Mouse (Mus musculus): Measurements from ENCODE around the gene Arih2.

Arih2 gene

GRCm38 (mm10) chr9:108578545-108579343 lies 70.4 kb downstream of the Arih2 start, which contains the start of gene Wdr6:
Gene Wdr6, minus strand, starts transcription at chr9:108578739.
- DNase-seq: peak; percentile 88

DNA sequence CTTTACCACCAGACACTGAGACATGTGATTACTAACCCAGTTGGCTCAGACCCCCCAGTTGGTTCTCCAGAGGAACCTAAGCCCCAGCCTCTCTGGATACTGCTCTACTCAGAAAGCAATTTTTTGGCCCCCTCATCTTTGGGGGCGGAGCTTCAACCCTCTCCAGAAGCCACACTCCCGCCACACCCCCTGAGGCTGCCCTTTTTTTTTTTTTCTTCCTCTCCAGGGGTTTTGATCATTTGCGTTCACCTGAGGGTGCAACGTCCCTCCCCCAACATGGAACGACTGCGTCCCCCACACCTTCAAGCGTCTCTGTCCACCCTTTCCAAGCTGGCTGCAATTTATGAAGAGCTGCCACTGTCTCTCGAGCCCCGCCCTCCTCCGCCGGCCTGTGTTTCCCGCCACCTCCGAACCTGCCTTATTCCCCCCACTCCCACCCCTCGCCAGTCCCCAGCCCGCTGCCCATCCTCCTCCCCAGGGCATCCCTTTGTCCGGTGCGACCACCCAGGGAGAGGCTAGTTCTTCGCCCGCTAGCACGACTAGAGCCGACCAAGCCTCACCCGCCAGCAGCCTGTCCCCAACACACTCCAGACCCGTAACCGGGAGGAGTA lies 71.1 kb downstream of the Arih2 start:
- no peak for DNase-seq

- no peak for DNase-seq
Measured at GRCm38 (mm10) chr9:108577025-108577424, 72.2 kb downstream of the Arih2 start.

DNA sequence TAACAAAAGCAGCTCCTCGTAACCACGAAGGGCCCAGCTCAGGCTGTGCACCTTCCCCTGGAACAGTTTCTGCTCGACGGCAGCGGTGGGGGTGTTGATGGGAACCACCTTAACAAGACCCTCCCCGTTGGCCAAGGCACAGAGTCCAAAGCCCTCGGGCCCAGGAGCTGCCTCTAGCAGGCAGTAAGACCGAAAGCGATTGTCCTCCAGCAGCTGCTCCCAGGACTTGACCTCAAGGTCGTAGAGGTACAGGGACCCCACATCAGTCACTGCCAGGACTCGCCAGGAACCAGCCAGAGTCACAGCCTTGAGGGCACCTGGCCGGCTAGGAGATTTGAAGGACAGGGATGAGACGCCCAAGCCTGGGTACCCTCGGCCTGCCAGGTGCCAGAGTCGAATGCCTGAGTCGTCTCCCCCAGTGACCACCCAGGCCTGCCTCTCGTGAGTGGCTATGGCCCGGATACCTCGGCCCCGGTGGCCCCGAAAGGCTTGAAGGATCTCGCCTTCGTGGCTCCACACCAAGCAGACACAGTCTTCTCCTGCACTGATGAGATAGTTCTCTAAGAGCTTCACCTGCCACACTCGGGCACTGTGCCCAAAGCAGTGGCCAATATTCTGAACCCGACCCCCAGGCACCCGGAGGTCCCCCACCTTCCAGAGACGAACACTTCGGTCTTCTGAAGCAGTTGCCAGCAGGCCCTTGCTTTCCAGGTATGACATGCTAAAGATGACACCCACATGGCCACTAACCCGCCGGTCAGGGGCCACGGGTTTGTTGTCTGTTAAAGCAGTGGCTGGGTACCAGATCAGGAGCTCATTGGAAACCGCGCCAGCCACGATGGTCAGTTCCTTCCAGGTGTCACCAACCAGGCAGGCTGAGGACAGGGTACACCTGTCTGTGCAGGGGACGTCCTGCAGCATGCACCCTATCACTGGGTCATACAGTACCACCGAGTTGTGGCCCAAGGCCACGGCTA lies 73.6 kb downstream of the Arih2 start:
- no peak for DNase-seq

- DNase-seq: no peak
Measured at GRCm38 (mm10) chr9:108574921-108575320, 74.3 kb downstream of the Arih2 start.

- peak; percentile 51 for DNase-seq
Measured at GRCm38 (mm10) chr9:108573774-108574690, 75.2 kb downstream of the Arih2 start.

DNA sequence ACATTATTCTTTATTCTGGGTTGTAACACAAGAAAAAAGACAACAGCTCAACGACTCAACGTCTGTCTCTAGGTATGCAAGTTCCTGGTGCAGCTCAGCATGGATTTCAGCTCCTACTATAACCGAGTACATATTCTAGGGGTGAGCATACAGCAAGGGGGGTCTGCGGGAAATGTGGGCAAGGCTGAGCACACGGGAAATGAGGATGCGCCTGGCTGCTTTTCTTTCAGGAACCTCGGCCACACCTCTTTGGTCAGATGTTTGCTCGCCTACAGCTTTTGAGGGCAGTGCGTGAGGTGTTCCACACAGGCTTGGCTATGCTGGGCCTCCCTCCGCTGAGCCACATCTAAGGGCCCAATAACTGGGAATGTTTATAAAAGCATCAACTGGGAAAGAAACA lies 76.9 kb downstream of the Arih2 start:
- DNase-seq: no peak

GRCm38 (mm10) chr9:108571401-108571973 lies 77.7 kb downstream of the Arih2 start:
- DNase-seq: no peak

- DNase-seq: peak; percentile 62
Measured at GRCm38 (mm10) chr9:108570207-108570896, 78.8 kb downstream of the Arih2 start.

DNA sequence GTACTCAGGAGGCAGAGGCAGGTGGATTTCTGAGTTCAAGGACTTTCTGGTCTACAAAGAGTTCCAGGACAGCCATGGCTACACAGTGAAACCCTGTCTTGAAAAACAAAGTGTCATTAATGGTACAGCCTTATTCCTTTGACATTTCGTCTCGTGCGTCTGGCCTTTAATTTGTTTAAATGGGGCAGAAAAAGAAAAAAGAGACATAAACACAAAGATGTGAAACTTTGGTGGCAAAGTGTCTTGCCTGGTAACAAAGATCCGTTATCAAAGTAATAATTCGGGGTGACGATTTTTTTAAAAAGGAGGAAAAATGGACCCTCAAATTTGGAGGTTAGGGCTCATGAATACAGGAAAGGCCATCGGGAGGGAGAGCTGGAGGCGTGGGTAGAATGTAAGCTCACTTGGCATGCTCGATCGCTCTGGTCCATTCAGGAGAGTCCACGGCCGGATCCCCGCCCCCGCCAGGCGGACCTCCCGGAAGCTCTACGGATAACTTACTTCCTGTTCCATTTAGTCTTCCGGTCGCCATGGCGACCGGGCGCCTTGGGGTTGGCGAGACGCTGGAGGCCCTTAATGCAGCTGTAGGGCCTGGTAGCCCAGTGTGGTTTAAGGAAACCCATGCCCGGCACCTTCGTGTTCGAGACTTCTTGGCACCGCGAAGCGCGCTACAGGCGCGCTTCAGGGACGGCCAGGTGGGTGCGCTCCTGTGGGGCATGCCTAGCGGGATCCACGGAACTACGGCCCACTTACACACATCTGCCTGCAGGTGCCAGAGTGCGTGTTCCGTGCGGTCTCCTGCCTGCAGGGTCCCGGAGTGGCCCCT lies 79.6 kb downstream of the Arih2 start, which contains the start of gene Dalrd3:
Dalrd3 (plus strand) TSS at position 506 of the 826 bp plus-strand sequence.
- DNase-seq: peak; percentile 94

DNA sequence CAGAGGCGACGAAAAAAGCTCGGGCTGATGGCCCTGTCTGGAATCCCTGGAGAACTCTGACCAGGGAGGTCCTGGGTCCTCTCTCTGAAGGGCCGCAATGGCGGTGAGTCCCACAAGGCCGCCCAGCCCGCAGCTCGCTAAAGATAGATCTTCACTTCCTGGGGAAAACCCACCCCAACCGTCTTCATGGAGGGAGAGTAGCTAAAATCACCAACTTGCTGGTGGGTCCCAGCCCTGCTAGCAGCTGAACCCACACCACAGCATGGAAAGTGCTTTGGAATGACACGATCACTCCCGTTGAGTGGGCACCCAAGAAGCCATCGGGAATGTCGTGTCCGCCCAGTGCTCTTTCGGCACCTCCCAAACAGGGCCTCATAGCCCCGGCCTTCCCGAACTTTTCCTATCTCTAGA lies 80.7 kb downstream of the Arih2 start:
- no peak for DNase-seq

DNA sequence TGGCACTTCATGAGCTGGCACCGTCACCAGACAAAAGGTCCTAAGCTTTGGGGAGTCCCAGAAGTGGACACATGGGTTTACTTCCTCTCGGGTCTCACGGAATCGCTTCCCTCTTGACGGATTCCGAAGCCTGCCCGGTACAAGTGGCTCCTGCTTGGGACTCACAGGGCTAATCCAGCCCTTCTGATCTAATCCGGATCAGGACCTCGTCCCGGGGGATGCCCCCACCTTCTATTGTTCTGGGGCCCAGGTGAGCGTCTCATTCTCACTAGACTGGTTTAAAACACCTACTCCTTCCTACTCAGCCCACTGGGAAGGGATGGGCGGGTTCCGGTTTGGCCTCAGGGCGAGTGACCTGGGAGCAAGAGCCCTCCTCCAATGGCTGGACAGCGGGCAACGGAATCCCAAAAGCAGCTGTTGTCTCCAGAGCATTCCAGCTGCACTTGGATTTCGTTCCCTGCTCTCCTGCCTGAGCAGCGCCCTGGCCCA lies 81.2 kb downstream of the Arih2 start:
- DNase-seq: no peak

DNA sequence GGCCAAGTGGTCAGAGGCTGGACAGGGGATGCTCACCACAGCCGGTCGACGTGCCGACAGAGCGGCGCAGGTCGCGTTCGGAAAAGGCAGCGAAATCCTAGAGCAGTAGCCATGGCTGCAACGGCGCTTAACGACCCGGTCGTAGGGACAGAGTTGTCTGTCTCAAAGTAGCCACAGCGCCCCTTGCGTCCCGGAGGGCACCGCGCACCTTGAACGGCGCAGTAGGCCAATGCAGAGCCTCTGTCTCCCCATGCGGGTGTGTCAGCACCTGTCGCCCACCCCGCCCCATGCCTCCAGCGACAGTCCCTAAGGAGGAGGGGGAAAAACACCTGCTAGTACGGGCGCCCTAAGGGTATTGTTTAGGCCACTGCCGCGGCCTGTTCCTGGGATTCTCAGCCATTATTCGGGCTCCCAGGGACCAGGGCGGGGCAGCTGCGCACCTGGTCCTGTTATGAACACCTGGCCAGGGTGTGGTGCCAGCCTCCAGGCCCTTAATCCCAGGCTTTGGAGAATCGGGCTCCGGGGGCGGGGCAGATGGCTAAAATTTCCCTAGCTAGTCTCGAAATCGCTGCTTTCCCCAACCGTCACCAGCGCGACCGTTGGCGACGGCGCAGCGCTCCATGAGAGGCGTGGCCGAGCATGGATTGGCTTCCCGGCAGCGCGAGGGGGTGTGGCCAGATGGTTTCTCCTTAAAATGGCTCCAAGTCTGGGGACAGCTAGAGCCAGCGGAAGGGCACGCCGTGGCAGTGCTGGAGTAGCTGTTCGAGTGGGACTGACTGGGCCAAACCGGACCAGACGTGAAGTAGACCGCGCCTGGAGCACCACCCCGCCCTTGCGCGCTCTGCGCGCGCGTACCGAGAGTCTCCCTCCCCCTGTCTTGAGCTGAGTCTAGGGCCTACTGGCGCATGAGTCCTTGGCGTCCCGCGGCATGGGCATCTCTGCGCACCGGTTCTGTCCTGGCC lies 82.1 kb downstream of the Arih2 start, which contains the start of gene Ndufaf3:
Ndufaf3 (minus strand) TSS at position 620 of the 962 bp plus-strand sequence.
- DNase-seq: peak; percentile 96

GRCm38 (mm10) chr9:108565881-108566814 lies 83.0 kb downstream of the Arih2 start:
- DNase-seq: no peak

DNA sequence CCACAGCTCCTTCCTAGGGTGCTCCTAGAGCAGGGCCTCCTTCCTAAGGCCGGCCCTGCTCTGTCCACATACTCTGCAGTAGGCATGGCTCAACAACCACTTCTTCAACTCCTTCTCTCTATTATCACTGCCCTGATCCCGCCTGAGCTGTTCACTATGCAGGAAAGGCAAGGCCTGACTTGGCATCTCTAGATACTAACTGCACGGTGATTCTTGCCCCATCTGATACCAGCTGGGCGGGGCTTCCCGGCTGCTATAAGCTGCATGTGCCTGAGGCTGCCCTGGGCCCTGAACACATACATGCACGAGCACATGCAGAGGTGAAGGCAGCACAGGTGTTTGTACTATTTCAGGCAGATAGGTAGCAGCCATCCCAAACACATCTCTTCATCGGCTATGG lies 85.1 kb downstream of the Arih2 start:
- DNase-seq: no peak

DNA sequence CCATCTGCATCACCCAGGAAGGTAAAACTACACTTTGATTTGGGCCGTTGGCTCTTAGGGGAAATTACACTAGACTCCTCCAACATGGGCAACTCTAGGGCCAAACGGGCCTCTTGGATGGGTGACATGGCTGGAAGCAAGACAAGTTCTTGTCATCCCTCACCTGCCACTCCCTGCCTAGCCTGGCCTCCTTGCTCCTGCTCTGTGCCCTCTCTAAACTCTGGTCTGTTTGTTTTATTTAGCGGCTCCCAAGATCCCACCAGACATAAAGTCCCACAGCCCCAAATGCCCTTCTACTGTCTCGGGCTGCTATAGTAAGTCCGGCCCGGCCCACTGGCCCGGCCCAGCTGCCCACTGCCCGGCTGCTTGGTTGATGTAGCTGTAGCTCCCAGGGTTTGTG lies 85.5 kb downstream of the Arih2 start:
- DNase-seq: no peak

- DNase-seq: peak; percentile 93
Measured at GRCm38 (mm10) chr9:108560227-108560841, 88.9 kb downstream of the Arih2 start, which contains the start of gene Impdh2. Gene Impdh2, plus strand, starts transcription at chr9:108560286.

All from right cerebral cortex, adult 18-20 months (tissue).